Mouse (Mus musculus) retina, adult 2 months (tissue): ENCODE results near the gene Gstm6.
"Not testable (repeated sequence)": the region's sequence is repeated elsewhere in the genome, so short reads cannot be mapped to it uniquely, and the experiment has no call there.

Source experiments
- DNase-seq: peaks from one replicate; pipeline ENCODE4 v3.0.0-alpha.2; 2012; ENCODE audit warnings: low read depth, low spot score

Gene Gstm6

GRCm38 (mm10) chr3:107895194-107895719 lies 48.3 kb downstream of the Gstm6 start:
- no peak for DNase-seq

DNA sequence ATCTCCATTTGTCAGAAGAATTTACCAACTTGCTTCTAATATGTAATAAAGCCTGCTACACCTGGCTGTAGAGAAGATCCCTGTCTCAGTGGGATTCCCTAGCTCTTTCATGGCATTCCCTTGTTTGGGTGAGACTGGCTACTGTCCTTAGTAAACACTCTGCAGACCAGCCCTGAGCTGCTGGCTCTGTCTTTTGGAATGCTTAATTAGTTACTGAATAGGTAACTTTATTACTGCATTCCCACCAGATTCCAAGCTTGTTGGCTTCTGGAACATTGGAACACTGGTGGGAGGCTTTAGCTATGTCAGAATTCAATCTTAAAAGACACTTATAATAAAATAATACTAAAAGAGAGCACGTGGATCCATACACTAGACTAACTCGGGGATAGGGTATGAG lies 54.3 kb downstream of the Gstm6 start:
- not testable (repeated sequence) for DNase-seq
